Mouse (Mus musculus): ENCODE results near the gene Agpat1.

Agpat1 gene

GRCm38 (mm10) chr17:34606186-34607039 is 2.4 kb downstream of the Agpat1 start:
- peak; percentile 38 for DNase-seq (ENCODE audit: low spot score)

GRCm38 (mm10) chr17:34607997-34608396 is 3.9 kb downstream of the Agpat1 start:
- no peak for DNase-seq (ENCODE audit: low spot score)

DNA sequence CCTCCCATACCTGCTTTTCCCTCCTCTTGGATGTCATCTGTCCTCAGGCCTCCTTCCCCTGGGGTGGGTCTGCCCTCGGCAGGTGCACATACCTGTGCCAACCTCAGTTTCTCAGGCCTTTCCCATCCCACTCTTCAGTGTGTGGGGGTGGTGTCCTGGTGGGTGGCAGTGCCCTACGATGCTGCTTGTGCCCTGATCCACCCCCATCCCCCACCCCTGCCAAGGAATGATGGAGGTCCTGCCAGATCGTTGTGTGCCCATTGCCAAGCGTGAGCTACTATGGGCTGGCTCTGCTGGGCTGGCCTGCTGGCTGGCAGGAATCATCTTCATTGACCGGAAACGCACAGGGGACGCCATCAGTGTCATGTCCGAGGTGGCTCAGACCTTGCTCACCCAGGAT is 7.0 kb downstream of the Agpat1 start:
- no peak for DNase-seq (ENCODE audit: low spot score)

DNA sequence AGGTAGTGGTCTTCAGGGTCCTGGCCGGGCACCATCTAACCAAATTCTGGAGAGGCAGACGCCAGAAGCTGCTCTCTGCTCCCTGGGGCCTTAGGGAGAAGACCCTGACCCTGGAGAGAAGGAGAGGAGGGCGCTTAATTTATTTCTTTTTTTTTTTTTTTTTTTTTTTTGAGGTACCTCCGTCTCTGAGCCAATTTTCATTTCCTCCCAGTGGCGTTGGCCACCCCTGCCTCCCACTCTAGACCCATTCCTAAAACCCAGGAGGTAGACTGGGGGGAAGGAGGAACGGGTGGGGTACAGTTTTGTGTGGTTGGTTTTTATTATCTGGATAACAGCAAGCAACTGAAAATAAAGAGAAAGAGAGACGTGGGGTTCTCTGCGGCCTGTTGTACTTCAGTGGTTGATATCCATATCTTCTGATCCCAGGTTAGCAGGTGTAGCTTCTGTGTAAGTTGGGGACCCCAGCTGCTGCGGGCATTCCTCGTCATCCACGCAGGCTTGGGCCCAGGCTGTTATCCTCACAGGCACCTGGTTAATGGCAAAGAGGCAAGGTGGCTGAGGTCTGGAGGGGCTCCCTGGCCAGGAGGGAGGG is 9.1 kb downstream of the Agpat1 start:
- no peak for DNase-seq (ENCODE audit: low spot score)

DNA sequence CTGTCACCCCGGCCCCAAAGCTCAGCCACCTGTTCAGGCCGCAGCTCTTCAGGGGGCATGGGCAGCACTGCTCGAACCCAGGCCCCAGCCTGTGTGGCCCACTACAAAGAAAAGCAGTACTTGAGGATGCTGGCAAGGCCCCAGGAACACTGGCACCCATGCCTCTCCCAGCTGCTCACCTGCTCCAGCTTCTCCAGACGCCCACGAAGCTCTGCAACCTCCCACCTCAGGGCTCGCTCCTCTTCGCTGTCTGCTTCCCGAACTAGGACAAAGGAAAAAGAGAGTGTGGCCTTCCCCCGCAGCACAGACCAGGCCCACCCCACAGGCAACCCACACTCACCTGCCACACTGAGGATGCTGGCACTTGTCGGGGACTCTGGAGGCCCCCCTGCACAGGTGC is 9.8 kb downstream of the Agpat1 start:
- DNase-seq (ENCODE audit: low spot score) = no peak

- no peak for DNase-seq (ENCODE audit: low spot score)
Observed at GRCm38 (mm10) chr17:34615871-34616270, 11.8 kb downstream of the Agpat1 start, which contains the start of gene Egfl8. Egfl8 (minus strand) TSS chr17:34615971.

DNA sequence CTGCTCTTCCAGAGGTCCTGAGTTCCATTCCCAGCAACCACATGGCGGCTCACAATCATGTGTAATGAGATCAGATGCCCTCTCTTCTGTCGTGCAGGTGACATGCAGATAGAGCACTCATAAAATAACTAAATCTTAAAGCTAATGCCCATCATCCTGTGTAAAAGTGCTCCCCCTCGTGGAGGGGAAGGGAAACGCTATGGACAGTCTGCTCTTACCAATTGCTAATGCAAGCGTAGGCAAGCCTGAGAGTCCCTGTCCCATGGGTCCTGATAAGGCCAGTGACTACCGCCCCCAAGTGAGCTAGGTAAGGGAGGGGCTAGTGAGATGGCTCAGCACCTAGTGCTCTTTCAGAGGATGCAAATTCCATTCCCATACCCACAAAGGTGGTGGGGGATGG is 14.9 kb downstream of the Agpat1 start:
- peak; percentile 82 for DNase-seq (ENCODE audit: low spot score)

DNA sequence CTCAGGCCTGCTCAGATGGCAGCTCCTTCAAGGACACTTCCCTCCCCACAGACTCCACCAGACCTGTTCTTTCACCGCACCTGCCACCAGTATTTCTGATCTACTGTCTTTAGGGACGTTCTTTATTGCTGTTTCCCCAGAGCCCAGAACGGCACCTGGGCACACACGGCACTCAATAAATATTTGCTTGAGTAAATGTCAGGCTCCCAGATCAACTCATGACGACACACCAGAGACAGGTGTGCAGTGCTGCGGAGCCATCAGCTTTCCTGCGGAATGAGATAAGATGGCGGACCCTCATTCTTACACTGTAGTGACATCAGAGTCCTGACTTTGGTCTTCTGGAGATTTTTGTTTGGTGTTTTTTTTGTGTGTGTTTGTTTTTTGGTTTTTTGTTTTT is 16.9 kb downstream of the Agpat1 start:
- no peak for DNase-seq (ENCODE audit: low spot score)

DNA sequence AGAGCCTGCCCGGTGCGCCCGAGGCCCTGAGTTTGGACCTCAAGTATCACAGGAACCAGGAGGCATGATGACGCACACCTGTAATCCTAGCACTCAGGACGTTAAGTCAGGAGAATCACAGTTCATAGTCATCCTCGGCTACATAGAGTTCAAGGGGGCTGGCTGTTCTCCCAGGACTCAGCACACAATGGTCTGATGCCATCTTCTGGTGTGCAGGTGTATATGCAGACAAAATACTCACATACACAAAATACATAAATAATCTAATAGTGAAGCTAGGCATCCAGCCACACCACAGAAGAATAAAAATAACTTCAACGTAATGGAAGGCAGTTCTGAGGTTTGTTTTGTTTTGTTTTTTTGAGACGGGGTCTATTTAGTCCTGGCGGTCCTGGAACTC is 19.1 kb downstream of the Agpat1 start:
- DNase-seq (ENCODE audit: low spot score) = no peak

- no peak for DNase-seq (ENCODE audit: low spot score)
Observed at GRCm38 (mm10) chr17:34624981-34625380, 20.9 kb downstream of the Agpat1 start.

- no peak for DNase-seq (ENCODE audit: low spot score)
Observed at GRCm38 (mm10) chr17:34626062-34626772, 22.2 kb downstream of the Agpat1 start.

GRCm38 (mm10) chr17:34626773-34627092 is 22.7 kb downstream of the Agpat1 start:
- peak; percentile 79 for DNase-seq (ENCODE audit: low spot score)

GRCm38 (mm10) chr17:34627093-34627942 is 23.3 kb downstream of the Agpat1 start:
- peak; percentile 92 for DNase-seq (ENCODE audit: low spot score)

DNA sequence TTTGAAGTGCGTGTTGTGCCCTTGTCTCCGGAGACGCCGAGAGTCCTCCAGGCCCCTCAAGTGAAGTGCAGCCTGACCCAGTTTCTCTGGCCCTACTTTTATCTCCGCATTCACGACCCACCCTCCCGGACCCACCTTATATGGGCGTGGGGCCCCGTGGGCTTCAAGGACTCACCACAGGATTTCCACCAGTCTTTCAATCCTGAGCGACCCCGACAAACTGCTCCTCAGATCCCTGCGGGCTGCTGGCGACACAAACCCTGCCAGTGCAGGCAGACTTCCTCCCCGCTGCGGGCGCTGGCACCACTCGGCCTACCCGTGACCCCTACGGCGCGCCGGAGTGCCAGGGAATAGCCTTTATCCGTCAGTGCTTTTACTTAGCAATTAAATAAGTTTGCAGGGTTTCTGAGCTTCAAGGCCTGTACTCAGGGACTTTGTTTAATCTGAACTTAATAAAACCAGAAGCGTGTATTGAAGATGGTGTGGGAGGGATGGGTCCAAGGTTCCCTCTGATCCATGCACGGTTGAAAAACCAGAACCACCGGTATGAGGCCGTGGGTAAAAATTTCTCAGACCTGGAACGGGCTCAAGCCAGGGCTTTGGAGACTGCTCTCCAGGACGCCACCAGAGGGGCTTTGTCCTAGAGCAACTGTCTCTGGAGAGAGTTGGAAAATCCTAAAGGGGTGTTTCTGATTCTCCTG is 24.0 kb downstream of the Agpat1 start, which contains the start of gene Ppt2:
Gene Ppt2 (minus strand): TSS at position 568 of the 701 bp plus-strand sequence.
- no peak for DNase-seq (ENCODE audit: low spot score)

DNA sequence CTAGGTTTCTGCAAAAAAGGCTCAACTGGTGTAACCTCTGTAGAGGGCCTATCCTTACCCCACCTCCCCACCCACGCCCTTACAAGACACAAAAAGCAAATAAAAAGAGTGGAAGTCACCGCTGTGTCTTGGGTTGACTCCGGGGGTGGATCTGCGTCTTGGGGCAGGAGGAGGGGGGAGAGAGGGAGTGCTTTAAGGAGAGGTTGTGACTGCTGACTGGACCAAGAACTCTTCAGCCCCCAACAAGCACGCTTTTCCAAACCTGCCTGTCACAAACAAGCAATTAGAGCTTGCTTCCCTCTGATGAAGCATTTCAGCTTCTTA is 24.5 kb downstream of the Agpat1 start:
- no peak for DNase-seq (ENCODE audit: low spot score)

DNA sequence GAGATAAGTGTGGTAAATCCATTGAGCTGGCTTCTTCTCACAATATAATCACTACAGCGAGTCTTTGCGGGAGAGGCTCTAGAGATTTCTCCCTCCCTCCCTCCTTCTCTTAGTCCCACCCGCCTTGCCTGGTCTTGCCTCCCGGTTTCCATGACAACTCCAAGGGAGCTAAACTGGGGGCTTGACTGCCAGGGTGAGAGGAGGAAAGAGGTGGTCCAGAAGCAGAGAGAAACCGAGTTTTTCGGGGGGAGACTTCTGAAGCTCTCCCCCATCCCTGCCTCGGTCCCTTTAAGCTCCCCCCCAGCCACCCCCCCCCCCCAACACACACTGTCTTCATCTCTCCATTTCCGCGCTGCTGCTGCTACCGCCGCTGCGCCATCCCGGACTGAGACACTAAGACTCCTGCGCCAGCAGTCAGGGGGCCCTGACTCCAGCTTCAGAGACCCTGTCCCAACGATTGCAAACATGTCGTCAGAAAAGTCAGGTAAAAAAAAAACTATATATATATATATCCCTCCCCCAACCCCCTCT is 25.2 kb downstream of the Agpat1 start, which contains the start of gene Prrt1:
Gene Prrt1 (plus strand): TSS at position 313 of the 531 bp plus-strand sequence.
- peak; percentile 74 for DNase-seq (ENCODE audit: low spot score)

GRCm38 (mm10) chr17:34629796-34630603 is 25.9 kb downstream of the Agpat1 start:
- DNase-seq (ENCODE audit: low spot score) = no peak

DNA sequence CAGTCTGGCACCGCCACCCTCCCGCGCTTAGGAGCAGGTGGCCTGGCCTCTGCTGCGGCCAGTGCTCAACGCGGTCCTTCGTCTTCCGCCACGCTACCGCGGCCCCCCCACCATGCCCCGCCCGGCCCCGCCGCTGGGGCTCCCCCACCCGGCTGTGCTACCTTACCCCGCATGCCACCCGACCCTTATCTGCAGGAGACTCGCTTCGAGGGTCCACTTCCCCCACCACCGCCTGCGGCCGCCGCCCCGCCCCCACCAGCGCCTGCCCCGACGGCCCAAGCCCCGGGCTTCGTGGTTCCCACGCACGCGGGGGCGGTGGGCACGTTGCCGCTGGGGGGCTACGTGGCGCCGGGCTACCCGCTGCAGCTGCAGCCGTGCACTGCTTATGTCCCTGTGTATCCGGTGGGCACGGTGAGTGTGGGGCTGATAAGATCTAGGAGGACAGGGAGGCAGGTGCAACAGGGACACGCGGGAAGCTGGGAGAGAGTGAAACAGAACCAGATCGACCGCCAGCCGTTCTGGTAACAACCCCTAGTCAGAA is 26.8 kb downstream of the Agpat1 start:
- no peak for DNase-seq (ENCODE audit: low spot score)

- DNase-seq (ENCODE audit: low spot score) = no peak
Observed at GRCm38 (mm10) chr17:34631647-34632046, 27.6 kb downstream of the Agpat1 start.

- DNase-seq (ENCODE audit: low spot score) = peak; percentile 71
Observed at GRCm38 (mm10) chr17:34632261-34632691, 28.2 kb downstream of the Agpat1 start.
